Mouse (Mus musculus) right cerebral cortex, postnatal 36 days (tissue): Measurements from ENCODE around the gene Zbtb45.

Source experiments
- DNase-seq, 2 experiments: peaks; one replicate each; pipeline ENCODE4 v3.0.0; 2022; ENCODE audit warnings: low spot score in 2 of 2, mixed read lengths in 1 of 2

Zbtb45 gene

DNA sequence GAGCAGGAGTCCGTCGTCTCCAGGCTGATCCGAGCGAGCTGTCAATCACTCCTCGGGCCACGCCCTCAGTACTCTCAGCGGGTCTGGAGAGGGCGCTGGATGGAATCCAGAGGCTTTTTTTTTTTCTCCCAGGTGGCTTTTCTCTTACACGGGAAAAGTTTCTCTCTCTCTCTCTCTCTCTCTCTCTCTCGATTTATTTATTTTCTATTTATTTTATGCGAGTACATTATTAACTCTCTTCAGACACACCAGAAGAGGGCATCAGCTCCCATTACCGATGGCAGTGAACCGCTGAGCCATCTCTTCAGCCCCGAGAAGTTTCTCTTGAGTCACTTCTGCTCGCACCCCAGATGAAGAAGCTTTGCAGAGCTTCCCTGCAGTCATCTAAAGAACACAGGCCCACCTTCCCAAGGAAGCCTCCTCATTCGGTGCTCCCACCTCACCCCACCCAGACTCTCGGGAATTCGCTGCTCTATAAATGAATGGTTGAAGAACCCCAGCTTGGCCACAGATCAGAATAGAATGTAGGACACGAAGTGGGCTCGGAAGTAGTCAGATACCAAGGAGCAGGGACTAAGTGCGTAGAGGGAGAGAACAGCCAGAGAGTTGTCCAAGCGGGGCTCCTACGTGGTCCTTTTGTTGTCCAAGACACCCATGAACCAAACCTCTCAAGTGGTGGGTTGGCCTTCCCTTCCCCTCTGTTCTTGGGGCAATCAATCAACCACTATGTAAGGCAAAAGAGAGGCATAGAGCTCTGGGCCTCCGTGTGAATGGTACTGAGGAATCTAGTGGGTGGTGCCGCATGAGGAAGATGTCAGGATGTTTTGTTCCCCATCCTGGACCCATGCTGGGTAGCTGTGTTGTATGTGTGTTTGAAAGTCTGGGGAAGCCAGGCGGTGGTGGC, at the start of gene Zbtb45:
Gene Zbtb45, minus strand, starts transcription at position 30 of the 904 bp plus-strand sequence.
- DNase-seq: no peak

DNA sequence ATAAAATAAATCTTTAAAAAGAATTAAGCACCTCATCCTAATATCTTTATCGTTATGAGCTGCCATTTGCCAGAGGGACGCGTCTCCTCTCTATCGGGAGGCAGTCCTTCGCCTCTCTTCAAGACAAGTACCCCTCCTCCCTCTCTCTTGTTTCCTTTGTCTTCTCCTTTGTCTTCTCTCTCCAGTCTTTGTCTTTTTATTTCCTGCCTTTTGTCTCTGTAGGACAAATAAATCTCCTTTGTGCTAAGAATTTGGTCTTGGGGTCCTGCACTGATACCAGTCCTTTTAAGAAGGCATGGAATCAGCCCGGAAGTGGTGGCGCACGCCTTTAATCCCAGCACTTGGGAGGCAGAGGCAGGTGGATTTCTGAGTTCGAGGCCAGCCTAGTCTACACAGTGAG, 49.7 kb upstream of the Zbtb45 start:
- DNase-seq: no peak

DNA sequence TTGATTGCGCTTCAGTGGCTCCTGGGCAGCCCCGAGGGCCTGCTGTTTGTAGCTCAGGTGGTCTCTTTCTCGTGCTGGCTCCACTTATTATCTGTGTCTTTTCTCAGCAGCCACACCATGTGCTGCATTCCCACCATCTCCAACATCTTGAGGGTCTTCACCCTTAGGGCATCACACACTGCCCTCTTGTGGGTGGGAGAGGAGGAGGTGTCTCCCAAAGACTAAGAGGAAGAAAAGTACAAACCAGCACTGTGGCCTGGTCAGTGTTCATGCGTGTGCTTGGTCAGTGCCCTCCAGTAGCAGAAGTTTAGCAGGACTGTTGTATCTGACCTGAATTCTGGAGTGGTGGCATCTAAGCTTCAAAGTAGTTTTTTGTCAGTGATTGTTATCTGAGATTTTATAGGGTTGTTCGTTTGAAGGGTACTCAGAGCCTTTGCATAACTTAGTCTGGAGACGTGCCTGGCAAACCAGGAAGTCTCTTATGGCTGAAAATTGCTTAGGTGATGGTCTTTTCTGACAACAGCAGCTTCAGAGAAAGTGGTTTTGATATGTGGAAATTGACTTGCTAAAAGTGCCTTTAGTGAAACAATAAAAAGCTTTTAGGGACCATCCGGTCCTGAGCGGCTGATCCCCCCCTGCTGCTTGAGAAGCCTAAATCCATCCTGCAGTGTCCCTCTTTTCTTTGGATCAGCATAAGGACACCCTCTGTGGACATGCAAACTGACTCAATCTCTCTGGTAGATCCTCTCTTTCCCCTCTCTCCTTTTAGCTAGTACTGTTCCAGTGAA, 47.3 kb upstream of the Zbtb45 start:
- no peak for DNase-seq

DNA sequence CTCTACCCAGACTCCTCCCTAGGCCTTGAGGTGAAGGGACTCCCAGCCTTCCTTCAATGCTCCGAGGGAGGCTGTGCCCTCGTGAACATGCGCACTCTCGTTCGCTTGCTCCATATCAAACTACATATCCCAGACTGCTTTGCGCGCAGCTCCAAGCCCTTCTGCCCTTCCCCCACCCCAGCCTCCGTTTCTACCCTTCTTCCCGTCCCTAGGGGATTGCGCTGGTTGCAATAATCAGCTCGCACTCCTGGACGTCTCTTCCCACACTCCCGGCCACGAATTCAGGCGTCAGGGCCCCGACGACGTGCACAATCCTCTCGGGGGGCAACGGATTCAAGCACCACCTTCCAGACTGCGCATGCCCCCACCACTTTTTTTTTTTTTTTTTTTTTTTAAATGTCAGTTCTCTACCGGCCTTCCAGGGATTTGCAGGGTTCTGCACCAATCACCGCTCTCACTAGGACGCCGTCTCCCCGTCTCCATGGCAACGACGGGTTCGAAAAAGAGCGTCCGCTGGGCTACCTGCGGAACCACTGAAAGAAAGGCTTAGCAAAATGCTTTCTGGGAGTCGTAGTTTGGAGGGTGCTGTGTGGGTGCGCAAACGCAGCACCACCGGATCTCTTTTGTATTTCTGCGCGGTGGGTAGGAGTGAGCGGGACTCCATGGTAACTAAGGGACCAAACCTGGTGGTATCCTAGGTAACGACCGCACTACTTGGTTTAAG, 44.6 kb upstream of the Zbtb45 start, which contains the start of gene Mzf1:
Gene Mzf1, minus strand, starts transcription at position 478 of the 724 bp plus-strand sequence.
- peak; percentile 95 to 98 for DNase-seq

DNA sequence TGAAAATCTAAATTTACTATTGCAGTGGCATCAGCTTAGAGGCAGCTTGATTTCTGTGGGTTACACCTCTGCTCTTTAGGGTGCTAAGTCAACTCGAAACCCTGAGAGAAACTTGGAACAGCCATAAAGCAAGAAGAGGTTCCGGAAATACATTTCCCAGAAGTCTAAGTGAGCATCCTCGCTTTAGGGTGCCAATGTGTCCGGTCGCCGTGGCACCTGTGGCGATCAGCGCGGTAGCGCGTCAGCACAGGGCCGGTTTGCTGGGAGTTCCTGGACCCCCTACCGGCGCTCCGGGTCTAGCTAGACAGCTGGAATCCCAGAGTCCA, 44.1 kb upstream of the Zbtb45 start:
- no peak for DNase-seq

DNA sequence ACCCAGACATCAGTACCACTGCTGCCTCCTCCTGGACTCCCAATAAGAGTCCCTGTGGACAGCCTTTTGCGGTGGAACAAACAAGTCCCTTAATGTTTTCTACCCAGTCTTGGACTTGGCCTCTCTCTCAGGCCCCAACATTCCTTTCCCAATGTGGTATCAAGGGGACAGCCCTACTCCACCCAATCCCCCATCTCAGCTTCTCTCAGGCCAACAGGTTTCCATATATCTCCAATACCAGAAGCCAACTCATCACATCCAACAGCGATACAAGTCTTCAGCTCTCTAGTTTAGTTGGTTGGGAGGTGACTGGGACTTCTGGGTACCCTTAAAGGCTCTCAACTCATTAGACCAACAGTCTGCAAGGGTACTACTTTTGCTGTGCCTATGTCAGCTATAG, 43.7 kb upstream of the Zbtb45 start:
- no peak for DNase-seq

DNA sequence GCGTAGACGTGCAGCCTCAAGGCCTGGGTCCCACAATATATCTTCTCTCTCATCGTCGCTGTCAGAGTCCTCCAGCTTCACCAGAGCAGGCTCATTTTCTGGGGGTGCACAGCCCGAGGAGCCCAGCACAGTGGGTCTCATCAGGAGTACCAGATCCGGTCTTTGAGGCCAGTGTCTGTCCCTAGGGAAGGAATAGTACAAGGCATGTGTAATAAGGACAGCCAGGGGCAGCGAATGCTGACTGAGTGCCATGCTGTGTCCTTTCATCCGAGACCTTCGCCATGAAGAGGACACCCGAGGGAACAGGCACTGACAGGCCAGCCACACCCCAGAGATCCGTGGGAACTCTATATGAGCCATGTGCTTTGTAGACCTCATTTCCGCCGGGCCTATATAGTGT, 43.2 kb upstream of the Zbtb45 start:
- DNase-seq: no peak

DNA sequence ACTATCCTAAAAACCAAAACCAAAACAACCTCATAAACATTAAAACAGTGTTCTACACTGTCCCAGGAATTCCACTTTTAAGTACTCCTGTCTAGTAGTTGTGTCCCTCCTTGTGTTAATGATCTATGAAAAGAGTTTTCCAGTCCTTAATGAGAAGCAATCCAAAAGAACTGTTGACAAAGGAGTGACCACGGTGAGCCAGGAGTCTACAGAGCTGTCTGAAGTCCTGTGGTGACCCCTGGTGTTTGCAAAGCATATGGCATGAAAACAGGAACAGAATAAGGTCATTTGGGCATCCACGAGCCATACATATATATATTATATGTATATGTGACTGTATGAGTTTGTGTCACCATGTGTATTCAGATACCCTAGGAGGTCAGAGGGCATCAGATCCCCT, 36.2 kb upstream of the Zbtb45 start:
- no peak for DNase-seq

DNA sequence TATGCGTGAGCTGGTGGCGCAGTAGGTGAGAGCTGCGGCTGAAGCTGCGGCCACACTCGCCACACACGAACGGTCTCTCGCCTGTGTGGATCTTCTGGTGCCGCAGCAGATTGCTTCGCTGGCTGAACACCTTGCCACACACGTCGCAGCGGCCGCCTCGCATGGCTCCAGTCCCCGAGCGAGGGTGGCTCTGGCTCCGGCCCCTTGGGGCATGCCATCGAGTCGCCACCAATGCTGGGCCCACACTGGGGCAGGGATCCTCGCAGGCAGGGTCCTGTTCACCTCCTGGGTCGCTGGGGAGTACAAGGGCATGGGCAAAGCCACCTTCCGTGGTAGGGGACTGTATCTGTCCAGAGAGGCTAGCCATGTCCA, 34.4 kb upstream of the Zbtb45 start:
- DNase-seq: no peak

DNA sequence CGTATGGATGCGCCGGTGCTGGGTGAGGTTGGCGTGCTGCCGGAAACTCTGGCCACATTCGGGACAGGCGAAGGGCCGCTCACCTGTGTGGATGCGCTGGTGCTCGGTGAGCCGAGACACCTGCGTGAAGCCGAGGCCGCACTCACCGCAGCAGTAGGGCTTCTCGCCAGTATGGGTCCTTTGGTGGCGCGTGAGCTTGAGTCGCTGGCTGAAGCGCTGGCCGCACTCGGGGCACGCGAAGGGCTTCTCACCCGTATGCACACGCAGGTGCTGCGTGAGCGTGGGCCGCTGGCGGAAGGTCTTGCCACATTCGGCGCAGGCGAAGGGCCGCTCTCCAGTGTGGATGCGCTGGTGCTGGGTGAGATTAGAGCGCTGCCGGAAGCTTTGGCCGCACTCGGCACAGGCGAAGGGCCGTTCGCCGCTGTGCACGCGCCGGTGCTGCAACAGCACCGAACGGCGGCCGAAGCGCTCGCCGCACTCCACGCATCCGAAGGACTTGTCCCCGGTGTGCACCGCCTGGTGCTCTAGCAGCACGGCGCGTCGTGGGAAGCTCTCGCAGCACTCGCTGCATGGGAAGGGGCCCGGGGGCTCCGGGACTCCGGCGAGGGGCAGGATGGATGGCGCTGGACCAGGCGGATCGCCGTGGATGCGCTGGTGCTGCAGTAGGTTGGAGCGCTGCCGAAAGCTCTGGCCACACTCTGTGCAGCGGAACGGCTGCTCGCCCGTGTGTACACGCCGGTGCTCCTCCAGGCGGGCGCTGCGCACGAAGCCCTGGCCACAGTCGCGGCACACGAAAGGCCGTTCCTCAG, 33.8 kb upstream of the Zbtb45 start:
- DNase-seq: no peak

DNA sequence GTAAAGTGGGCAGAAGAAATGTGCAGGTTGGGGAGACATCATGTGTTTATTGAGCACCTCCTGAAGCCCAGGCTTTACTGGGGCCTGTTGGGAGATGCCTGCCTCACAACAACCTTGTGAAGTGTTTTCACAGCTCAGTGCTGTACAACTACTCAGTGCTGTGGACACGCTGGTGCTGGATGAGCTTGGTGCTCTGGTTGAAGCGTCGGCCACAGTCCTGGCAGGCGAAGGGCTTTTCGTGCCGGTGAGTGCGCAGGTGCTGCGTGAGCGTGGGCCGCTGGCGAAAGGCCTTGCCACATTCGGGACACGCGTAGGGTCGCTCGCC, 33.2 kb upstream of the Zbtb45 start:
- DNase-seq: no peak

DNA sequence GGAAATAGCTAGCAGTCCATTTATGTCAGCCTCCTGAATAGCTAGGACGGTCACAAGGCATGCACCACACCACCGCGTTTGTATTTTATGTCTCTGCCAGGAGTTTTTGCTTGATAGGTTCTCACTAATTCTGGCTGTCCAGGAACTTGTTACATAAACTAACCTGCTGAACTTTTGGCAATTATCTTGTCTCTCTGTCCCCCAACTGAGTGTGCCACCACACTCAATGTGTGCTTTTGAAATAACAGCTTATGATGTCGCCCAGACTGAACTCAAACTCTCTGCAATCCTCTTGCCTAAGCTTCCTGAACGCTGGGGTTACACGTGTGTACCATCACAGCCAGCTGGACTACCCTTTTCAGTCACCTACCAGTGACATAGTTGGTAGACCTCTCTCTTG, 32.7 kb upstream of the Zbtb45 start:
- DNase-seq: no peak

DNA sequence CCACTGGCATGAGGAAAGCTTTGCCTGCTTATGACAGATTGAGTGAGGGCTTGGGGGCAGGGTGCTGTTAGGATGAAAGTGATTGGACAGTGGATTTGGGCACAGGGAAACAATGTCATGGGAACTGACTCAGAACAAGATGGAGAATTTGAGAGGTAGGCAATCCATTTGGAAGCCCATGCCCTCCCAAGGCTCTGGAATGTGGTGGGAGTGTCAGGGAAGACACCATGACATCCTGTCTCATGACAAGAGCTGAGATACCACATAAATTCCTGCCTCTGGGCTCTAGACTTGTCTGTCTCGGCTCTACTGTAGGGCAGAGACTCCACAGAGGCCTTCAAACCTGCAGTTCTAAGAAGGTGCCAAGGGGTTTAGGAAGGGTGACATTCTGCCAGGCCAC, 31.4 kb upstream of the Zbtb45 start:
- no peak for DNase-seq

DNA sequence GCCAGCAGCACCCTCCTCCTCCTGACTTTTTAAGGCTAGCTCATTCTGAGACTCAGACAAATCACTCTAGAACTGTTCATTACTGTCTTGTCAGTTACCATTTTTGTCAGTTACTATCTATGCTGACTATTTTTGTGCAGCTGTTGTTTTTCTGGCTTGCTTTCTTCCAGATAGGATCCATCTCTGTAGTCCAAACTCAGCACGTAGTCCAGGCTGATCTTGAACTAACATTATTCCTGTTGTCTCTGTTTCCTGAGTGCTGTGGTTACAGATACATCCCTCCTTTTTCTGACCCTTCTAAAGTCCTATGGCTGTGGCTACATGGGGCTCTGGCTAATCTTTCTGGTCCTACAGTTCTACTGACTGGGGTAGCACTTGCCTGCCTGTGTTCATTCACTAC, 29.3 kb upstream of the Zbtb45 start:
- no peak for DNase-seq

DNA sequence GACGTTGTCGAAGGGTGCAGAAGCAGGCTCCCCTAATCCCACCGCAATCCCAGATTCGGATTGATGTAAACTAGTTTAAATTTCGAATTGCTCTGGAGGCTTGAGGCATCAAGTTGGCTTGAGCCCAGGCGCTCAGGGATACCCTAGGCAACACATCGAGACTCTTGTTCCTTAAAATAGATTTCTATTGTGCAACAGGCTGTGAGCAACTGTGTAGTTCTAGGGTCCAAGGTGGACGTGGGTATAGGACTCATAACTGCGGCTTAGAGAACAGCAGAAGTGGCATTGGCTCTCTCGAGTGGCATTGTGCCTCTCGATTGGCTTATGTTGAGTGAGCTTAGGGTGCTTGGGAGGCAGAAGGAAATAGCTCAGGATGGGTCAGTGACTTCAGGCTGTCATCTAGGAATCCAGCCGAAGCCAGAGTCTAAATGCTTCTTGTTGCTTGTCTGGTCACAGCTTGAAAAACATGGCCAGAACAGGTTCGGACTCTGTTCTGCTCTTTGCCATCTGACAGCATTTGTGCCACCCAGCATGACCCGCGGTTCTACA, 28.9 kb upstream of the Zbtb45 start:
- DNase-seq: no peak

DNA sequence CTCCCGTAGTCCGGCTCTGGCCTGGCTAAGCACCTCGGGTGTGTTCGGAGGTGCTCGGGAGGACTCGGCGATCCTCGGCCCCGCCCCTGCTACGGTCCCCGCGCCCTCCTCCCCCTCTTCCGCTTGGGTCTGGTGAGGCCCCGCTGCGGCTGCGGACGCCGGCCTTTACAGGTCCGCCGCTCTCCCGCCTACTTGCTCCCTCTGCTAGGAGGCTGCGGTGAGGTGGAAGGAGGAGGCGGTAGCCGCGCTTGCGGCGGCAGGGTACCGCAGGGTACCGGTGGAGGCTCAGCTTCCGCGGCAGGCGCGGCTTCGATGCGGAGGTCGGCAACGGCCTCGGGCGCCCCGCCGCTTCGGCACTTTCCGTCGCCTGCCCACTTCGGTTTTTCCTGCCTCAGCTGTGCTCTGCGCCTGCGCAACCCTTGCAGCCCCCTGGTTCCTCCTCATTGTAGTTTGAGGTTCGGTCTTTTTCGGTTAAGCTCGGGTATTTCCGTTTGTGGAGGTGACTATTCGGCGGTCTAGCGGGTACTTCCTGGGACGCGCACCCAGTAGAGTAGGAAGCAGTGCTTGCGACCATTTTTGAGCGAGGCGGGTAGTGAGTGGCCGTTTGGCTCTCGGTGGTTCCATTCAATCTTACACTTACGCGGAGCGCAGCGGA, 28.2 kb upstream of the Zbtb45 start, which contains the start of gene Ube2m:
Gene Ube2m, minus strand, starts transcription at position 375 of the 655 bp plus-strand sequence.
- DNase-seq: peak; percentile 98

DNA sequence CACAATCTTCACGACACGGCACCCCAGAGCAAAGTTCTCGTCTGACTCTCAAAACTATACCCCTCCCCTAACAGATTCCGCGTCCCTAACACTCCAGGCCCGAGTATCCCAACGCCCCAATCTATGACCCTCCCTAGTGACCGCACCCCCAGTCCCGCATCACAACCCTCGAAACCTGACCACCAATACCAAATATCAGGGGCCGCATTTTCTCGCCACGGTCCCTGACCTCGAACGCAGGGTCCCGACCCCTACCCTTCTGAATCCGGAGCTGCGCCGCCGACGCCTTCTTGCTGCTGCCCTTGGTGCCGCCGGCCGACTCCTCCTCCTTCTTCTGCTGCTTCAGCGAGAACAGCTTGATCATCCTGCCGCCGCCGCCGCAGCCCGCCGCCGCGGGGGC, 27.5 kb upstream of the Zbtb45 start:
- peak in 1 of 2 experiments; percentile 38 for DNase-seq

DNA sequence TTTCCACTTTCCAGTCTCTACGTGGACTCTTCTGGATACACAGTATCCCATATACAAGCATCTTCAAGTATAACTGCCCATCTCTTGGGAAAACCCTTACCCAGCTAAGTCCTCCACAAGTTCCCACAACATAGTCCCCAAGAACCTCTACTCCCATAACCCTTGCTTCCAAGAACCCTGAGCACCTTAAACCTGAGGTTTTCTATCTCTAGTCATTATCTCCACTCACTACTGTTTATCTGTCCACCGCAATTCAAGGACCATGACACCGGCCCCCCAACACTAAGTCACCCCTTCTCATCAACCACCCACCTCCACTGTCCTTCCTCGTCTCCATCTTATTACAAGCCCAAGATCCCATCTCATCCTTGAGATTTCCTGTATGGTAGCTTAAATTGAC, 27.0 kb upstream of the Zbtb45 start:
- DNase-seq: no peak

DNA sequence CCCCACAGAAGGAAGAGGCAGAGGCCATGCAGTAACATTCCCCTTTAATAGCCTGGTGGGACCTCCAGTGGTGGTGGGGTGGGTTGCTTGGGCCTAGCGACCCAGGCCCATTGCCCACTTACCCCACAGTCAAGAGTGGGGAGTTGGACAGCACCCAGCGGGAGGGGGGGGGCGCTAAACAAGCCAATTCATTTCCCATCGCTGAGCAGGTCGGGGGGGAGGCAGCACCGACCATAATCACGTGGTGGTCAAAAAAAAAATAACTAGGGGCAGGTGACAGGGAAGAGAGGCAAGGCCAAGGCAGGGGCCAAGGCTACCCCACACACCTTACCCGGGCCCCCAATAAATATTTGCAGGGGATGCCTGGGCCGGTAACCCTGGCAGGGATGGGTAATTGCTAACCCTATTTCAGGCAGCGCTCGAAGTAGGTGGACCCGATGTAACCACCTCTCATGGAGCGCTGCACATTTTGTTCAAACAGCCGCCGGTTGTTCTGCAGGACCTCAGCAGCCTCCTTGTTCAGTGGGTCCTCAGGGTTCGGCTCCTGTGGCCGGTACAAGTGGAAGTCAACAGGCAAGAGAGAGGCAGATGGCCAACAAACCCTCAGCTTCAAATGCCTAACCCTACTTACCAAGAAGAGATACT, 25.5 kb upstream of the Zbtb45 start:
- no peak for DNase-seq
